Mouse (Mus musculus) kidney, adult 2 months (tissue): ENCODE results near the gene Arhgef28. TPM values are rescaled to one million over a fixed set of nuclear protein-coding genes. Genes with fewer than 3 reads are reported as not detected.
"Not testable (repeated sequence)": the region's sequence is repeated elsewhere in the genome, so short reads cannot be mapped to it uniquely, and the experiment has no call there.

Source experiments
- DNase-seq: peaks from one replicate; pipeline ENCODE4 v3.0.0; 2021
- H3K27ac ChIP-seq: fragments of 200-500 bp; 2 replicates; pipeline ENCODE4 v1.5.1; 2012; ENCODE audit warnings: low read depth, low read length, control low read depth, inconsistent platforms; ENCODE audit not compliant: insufficient read depth
- H3K27me3 ChIP-seq: fragments of 200-500 bp; replicated peaks from 2 replicates; pipeline ENCODE4 v1.6.1; 2012; ENCODE audit warnings: mild to moderate bottlenecking, moderate library complexity, low read length, inconsistent platforms; ENCODE audit not compliant: control insufficient read depth, insufficient read depth
- H3K36me3 ChIP-seq: fragments of 200-500 bp; 2 replicates; pipeline ENCODE4 v1.6.1; 2012; ENCODE audit warnings: mild to moderate bottlenecking, moderate library complexity, low read length, inconsistent platforms; ENCODE audit not compliant: control insufficient read depth, insufficient read depth
- H3K4me1 ChIP-seq: fragments of 200-500 bp; 2 replicates; pipeline ENCODE4 v1.6.1; 2011; ENCODE audit warnings: low read length; ENCODE audit not compliant: control insufficient read depth, insufficient read depth
- H3K4me3 ChIP-seq: fragments of 200-500 bp; 2 replicates; pipeline ENCODE4 v1.5.1; 2011; ENCODE audit warnings: mild to moderate bottlenecking, low read depth, low read length, control low read depth; ENCODE audit not compliant: insufficient read depth
- CTCF ChIP-seq: fragments of 200-500 bp; conservative IDR thresholded peaks from 2 replicates; pipeline ENCODE4 v1.5.1; 2011; ENCODE audit warnings: low read depth, mild to moderate bottlenecking, control low read depth, low read length, moderate library complexity, mixed read lengths; ENCODE audit not compliant: insufficient read depth, insufficient read length
- POLR2A ChIP-seq: fragments of 200-500 bp; IDR thresholded peaks from one replicate; pipeline ENCODE4 v1.6.1; 2011; ENCODE audit warnings: low read depth, low read length, control low read depth
- WGBS: fragments of 180-500 bp; shearing (Covaris S2); methylation state at CpG from one replicate; pipeline ENCODE4 v1.1.7; 2018; 5-methylcytosine and 5-hydroxymethylcytosine counted together
- polyA plus RNA-seq: library from polyadenylated mRNA; depleted of rRNA; stranded (reverse); fragments of >200 nt; gene quantifications from 2 replicates; pipeline ENCODE4 v1.2.3, GENCODE M21; 2012

Gene Arhgef28
- polyA plus RNA-seq, 1 experiment, result 39.3 TPM

DNA sequence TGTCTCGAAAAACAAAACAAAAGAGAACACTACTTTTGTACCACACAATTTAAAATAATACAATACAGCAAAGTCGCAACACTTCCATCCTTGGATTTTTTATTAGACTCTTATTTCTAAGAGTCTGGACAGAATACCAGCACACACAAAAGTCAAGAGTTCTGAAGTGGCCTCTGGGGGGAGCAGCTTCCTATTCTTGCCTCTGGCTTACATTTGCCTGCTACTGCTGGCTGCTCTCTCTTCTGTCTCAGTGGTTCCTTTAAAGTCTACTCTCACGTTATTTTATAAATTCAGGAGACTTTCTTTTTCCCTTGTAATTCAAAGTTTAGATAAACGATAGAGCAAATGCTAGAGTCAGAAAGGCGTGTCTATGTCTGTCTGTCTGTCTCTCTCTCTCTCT is 179.1 kb downstream of the Arhgef28 start:
- 67% methylated on average over 5 of the region's 5 CpGs for WGBS
- TF ChIP-seq CTCF (no peak), POLR2A (no peak)
- H3K4me3 ChIP-seq, result no peak overlapping the region
- no peaks in the 10 kb centered on the region for H3K36me3 ChIP-seq
- peak overlapping the region; percentile 43; the same call in 1 of the 2 replicates for H3K27ac ChIP-seq
- peaks cover 2% of the 10 kb centered on the region; the same call in 1 of the 2 replicates for H3K4me1 ChIP-seq
- no peaks in the 10 kb centered on the region for H3K27me3 ChIP-seq
- peak; percentile 31 for DNase-seq

GRCm38 (mm10) chr13:98025706-98026504 is 180.3 kb downstream of the Arhgef28 start:
- no peak for DNase-seq
- no peak for TF ChIP-seq CTCF
- no peak for TF ChIP-seq POLR2A
- peaks cover 2% of the 10 kb centered on the region; the same call in 1 of the 2 replicates for H3K4me1 ChIP-seq
- no peaks in the 10 kb centered on the region for H3K36me3 ChIP-seq
- H3K27me3 ChIP-seq, result no peaks in the 10 kb centered on the region
- no peak overlapping the region for H3K4me3 ChIP-seq
- no peak overlapping the region for H3K27ac ChIP-seq
- 87% methylated on average over 26 of the region's 26 CpGs for WGBS

DNA sequence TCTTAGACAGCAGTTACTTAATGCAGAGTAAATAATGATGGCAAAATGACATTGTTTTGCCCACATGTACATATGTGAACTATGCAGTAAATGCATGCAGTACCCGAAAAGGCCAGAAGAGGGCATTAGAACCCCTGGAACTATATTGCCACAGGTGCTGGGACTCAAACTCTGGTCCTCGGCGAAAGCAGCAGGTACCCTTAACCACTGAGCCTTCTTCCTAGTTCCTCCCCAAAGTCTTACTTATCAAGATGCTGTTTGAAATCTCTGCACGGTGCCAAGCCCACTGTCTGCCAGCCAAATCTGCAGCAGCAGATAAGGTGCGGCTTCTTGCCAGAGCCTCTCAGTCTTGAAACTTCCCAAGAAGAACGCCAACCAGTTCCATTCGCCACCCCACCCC is 181.1 kb downstream of the Arhgef28 start:
- no peak overlapping the region for H3K27ac ChIP-seq
- H3K4me1 ChIP-seq, result peaks cover 2% of the 10 kb centered on the region; the same call in 1 of the 2 replicates
- WGBS, result 91% methylated on average over 7 of the region's 7 CpGs
- H3K27me3 ChIP-seq, result no peaks in the 10 kb centered on the region
- TF ChIP-seq POLR2A (no peak), CTCF (peak; percentile 37; the same call in 1 of the 2 replicates)
- DNase-seq, result no peak
- no peaks in the 10 kb centered on the region for H3K36me3 ChIP-seq
- H3K4me3 ChIP-seq, result no peak overlapping the region

GRCm38 (mm10) chr13:98024680-98025079 is 181.6 kb downstream of the Arhgef28 start:
- TF ChIP-seq CTCF, result no peak
- no peak for TF ChIP-seq POLR2A
- peaks cover 2% of the 10 kb centered on the region; the same call in 1 of the 2 replicates for H3K4me1 ChIP-seq
- no peaks in the 10 kb centered on the region for H3K27me3 ChIP-seq
- H3K36me3 ChIP-seq, result no peaks in the 10 kb centered on the region
- H3K4me3 ChIP-seq, result no peak overlapping the region
- 95% methylated on average over 12 of the region's 12 CpGs for WGBS
- DNase-seq, result no peak
- H3K27ac ChIP-seq, result no peak overlapping the region

GRCm38 (mm10) chr13:98021906-98022305 is 184.3 kb downstream of the Arhgef28 start:
- 82% methylated on average over 4 of the region's 4 CpGs for WGBS
- Histone ChIP-seq H3K27ac (no peak overlapping the region), H3K4me1 (peaks cover 4% of the 10 kb centered on the region; the same call in 1 of the 2 replicates), H3K36me3 (no peaks in the 10 kb centered on the region), H3K27me3 (no peaks in the 10 kb centered on the region), H3K4me3 (no peak overlapping the region)
- TF ChIP-seq POLR2A (no peak), CTCF (no peak)
- no peak for DNase-seq

GRCm38 (mm10) chr13:98018837-98019236 is 187.4 kb downstream of the Arhgef28 start:
- H3K36me3 ChIP-seq, DNase-seq, H3K27ac ChIP-seq, H3K4me3 ChIP-seq, H3K4me1 ChIP-seq, H3K27me3 ChIP-seq: not testable (repeated sequence)
- WGBS, result 97% methylated on average over 8 of the region's 8 CpGs

DNA sequence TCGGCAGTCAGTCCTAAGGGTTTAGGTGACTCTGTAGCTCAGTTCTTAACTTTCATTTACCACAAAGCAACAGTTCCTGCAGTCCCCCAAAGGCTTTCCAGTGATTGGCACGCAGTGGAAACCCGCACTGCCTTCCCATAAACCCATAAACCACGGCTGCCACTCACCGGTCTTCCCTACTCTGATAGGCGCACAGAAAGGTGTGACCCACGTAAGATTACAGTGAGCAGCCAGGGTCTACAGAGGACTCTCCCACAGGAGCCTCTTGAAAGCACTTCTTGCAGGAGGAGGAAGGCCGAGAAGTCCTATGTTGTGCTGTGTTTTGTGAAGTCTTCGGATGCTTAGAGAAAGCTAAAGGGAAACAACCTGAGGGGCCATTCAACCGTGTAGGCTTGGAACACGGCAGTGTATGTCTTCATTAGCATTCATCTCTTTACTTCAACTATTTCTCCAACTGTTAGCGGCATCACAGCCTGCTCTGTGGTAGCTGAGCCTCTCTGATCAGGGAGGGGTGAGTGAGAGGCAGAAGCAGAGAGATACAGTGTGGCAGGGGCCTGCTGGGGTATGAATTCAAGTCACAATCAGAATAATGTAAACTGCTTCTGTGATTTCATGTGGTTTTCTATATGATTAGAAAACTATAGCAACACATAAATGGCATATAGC is 189.2 kb downstream of the Arhgef28 start:
- 17% methylated on average over 12 of the region's 12 CpGs for WGBS
- Histone ChIP-seq H3K4me3 (peak overlapping the region; percentile 43), H3K4me1 (peaks cover 11% of the 10 kb centered on the region; the same call in 1 of the 2 replicates), H3K27me3 (no peaks in the 10 kb centered on the region), H3K27ac (peak overlapping the region; percentile 88), H3K36me3 (no peaks in the 10 kb centered on the region)
- no peak for TF ChIP-seq POLR2A
- DNase-seq, result peak; percentile 69
